Mouse (Mus musculus) limb, embryonic 14.5 days (tissue): ENCODE measurements at regions not wholly inside any gene's neighbourhood (a gene's known extent, or its start where the extent isn't known, plus 50 kb on each side); places are given as distances from the start of the nearest gene placed in this dataset.

ENCODE experiments used
- ATAC-seq: fragments of 200-750 bp; cut with Nextera tagmentation; 2 replicates; pipeline ENCODE4 v1.8.0; 2017; ENCODE audit warnings: low read depth, moderate number of reproducible peaks, moderate TSS enrichment; ENCODE audit not compliant: low FRiP score
- DNase-seq: peaks from one replicate; pipeline ENCODE4 v3.0.0-alpha.2; 2015; ENCODE audit warnings: low spot score
- H3K27ac ChIP-seq: fragments of 300-500 bp; sonication (generic); replicated peaks from 2 replicates; pipeline ENCODE4 v1.5.1; 2014; ENCODE audit warnings: low read depth, mild to moderate bottlenecking, low read length, moderate library complexity, mixed read lengths
- H3K27me3 ChIP-seq: fragments of 300-500 bp; sonication (generic); 2 replicates; pipeline ENCODE4 v1.6.1; 2014; ENCODE audit warnings: low read length, mixed read lengths; ENCODE audit not compliant: control insufficient read depth, insufficient read depth
- H3K36me3 ChIP-seq: fragments of 300-500 bp; sonication (generic); 2 replicates; pipeline ENCODE4 v1.6.1; 2014; ENCODE audit warnings: mild to moderate bottlenecking, low read length, moderate library complexity, mixed read lengths; ENCODE audit not compliant: control insufficient read depth, insufficient read depth
- H3K4me1 ChIP-seq: fragments of 300-500 bp; sonication (generic); 2 replicates; pipeline ENCODE4 v1.6.1; 2014; ENCODE audit warnings: antibody characterized with exemption, low read length, mixed read lengths; ENCODE audit not compliant: control insufficient read depth, insufficient read depth
- H3K4me2 ChIP-seq: fragments of 300-500 bp; sonication (generic); replicated peaks from 2 replicates; pipeline ENCODE4 v1.6.1; 2014; ENCODE audit warnings: low read depth, mild to moderate bottlenecking, low read length, moderate library complexity; ENCODE audit not compliant: severe bottlenecking
- H3K4me3 ChIP-seq: fragments of 300-500 bp; sonication (generic); replicated peaks from 2 replicates; pipeline ENCODE4 v1.5.1; 2014; ENCODE audit warnings: low read length
- H3K9ac ChIP-seq: fragments of 300-500 bp; sonication (generic); 2 replicates; pipeline ENCODE4 v1.6.1; 2014; ENCODE audit warnings: mild to moderate bottlenecking, low read depth, low read length, moderate library complexity; ENCODE audit not compliant: severe bottlenecking
- H3K9me3 ChIP-seq: fragments of 300-500 bp; sonication (generic); 2 replicates; pipeline ENCODE4 v1.6.1; 2016; ENCODE audit warnings: low read length; ENCODE audit not compliant: control insufficient read depth
- POLR2A ChIP-seq: fragments of 200-500 bp; IDR thresholded peaks from 2 replicates; pipeline ENCODE4 v1.8.0; 2012; ENCODE audit warnings: inconsistent platforms, mild to moderate bottlenecking, moderate library complexity, borderline replicate concordance; ENCODE audit not compliant: insufficient read depth, insufficient read length; ENCODE audit errors: extremely low read depth
- WGBS: fragments of 180-500 bp; shearing (Covaris S2); extraction: QIAGEN DNeasy Blood & Tissue Kit; methylation state at CpG from one replicate; pipeline ENCODE4 v1.1.7; 2014; 5-methylcytosine and 5-hydroxymethylcytosine counted together

DNA sequence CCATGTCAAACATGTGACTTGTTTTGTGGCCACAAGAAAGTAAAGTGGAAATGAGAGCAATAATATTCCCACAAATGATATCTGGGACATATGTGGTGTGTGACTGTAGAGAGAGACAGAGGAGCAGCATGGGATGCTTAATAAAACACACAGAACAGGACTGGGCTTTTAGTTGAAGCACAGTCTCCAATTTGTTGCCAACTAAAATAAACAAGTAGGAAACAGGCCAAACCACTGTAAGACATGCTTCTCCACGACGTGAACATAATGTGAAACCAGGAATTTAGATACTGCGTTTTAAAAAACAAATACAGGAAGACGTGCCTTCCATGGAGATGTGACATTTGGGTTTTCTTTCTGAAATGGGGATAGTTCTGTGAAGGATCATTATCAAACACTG, 317.2 kb downstream of the Rnls start:
- no peak for TF ChIP-seq POLR2A
- no peaks in the 10 kb centered on the region for H3K4me1 ChIP-seq
- 66% methylated on average over 4 of the region's 4 CpGs for WGBS

DNA sequence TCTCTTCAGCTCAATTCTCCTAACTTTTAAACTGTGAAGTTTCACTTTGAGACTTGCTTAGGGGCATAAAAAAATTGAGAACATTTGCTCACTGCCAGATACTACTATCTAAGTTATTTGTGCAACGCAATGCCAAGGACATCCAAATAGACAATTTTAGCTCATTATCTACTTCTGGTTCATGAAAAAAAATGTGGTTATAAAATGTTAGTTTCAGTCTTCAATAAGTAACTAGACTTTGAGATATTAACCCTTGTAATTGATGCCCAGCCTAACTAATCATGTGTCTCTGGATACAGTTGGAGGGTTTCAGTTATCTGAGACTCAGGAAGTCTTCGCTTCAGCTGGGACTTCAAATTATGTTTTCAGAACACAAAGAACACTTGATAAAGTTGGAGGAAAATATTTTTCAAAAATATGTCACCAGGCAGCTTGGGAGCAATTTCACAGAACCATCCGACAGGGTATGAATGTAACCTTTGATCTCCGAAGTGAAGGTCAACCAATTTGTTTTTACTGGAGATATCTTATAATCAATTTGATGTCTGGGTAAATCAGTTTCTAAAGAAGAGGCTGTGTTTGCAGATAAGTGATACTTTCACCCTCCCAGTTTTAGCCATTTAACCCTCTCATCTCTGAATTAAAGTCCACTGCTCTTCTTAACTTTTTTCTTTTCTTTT, 313.3 kb downstream of the Rnls start:
- H3K27ac ChIP-seq: no peak overlapping the region
- no peak for TF ChIP-seq POLR2A
- no peaks in the 10 kb centered on the region for H3K9me3 ChIP-seq
- no peak overlapping the region for H3K9ac ChIP-seq
- no peak overlapping the region for H3K4me2 ChIP-seq
- H3K4me1 ChIP-seq: peaks cover 4% of the 10 kb centered on the region; the same call in 1 of the 2 replicates
- no peak for DNase-seq
- H3K27me3 ChIP-seq: no peaks in the 10 kb centered on the region
- WGBS: 85% methylated on average over 4 of the region's 4 CpGs
- no peaks in the 10 kb centered on the region for H3K36me3 ChIP-seq
- no peak for ATAC-seq
- H3K4me3 ChIP-seq: no peak overlapping the region

More for the DNA sequence above, 317.2 kb downstream of the Rnls start:
- H3K4me2 ChIP-seq: no peak overlapping the region
- ATAC-seq (no peak), DNase-seq (no peak)
- H3K36me3 ChIP-seq: no peaks in the 10 kb centered on the region
- H3K27me3 ChIP-seq: no peaks in the 10 kb centered on the region
- no peaks in the 10 kb centered on the region for H3K9me3 ChIP-seq
- H3K9ac ChIP-seq: no peak overlapping the region
- H3K27ac ChIP-seq: no peak overlapping the region
- H3K4me3 ChIP-seq: no peak overlapping the region

DNA sequence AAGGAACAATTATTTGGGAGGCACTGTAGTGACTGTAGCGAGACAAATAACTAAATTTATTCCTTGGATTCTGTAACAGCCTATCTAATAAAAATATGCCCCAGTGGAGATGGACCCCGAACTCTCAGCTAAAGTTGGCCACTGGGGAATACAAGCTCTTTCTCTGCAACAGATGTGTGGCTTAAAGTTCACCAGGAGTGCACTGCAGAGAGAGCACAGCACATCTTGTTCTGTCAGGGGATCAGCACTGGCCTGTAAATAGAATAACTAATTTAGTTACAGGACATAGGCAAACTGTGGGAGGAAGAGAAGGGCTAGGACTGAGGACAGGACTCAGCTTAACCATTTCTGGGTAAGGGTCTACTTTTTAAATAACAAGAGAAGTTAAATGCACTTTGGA, 312.1 kb downstream of the Rnls start:
- no peak for ATAC-seq
- Histone ChIP-seq H3K4me2 (no peak overlapping the region), H3K27ac (no peak overlapping the region), H3K9ac (no peak overlapping the region), H3K4me3 (no peak overlapping the region), H3K9me3 (no peaks in the 10 kb centered on the region), H3K27me3 (no peaks in the 10 kb centered on the region), H3K4me1 (peaks cover 4% of the 10 kb centered on the region; the same call in 1 of the 2 replicates), H3K36me3 (no peaks in the 10 kb centered on the region)
- DNase-seq: no peak
- TF ChIP-seq POLR2A: no peak
- WGBS: 41% methylated on average over 2 of the region's 2 CpGs

DNA sequence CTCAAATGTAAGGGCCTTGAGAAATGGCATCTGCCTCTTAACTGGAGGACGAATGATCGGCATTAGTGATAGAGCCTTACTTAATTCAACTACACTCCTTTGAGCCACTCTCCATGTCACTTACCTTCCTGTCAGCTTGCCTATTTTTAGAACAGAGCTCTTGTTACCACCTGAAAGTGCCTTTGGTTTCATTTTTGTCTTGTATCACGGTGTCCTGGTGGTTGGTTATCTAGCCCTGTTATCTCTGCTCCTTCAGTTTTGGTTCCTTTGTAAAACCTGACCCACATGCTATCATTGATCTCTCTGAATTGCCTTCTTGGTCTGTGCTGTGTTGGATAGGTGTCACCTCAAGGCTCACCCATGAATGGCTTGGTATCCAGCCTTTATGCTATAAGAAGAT, 310.6 kb downstream of the Rnls start:
- H3K9me3 ChIP-seq: no peaks in the 10 kb centered on the region
- ATAC-seq (no peak), DNase-seq (no peak)
- H3K9ac ChIP-seq: no peak overlapping the region
- TF ChIP-seq POLR2A: no peak
- WGBS: 87% methylated on average over 3 of the region's 3 CpGs
- H3K4me2 ChIP-seq: no peak overlapping the region
- H3K27ac ChIP-seq: no peak overlapping the region
- no peaks in the 10 kb centered on the region for H3K36me3 ChIP-seq
- H3K27me3 ChIP-seq: no peaks in the 10 kb centered on the region
- H3K4me3 ChIP-seq: no peak overlapping the region
- peaks cover 4% of the 10 kb centered on the region; the same call in 1 of the 2 replicates for H3K4me1 ChIP-seq

- 44% methylated on average over 2 of the region's 2 CpGs for WGBS
- Histone ChIP-seq H3K9ac (no peak overlapping the region), H3K36me3 (no peaks in the 10 kb centered on the region)
These were observed 308.7 kb downstream of the Rnls start for GRCm38 (mm10) chr19:33083371-33083770.

More at GRCm38 (mm10) chr19:33083371-33083770, 308.7 kb downstream of the Rnls start:
- no peak for TF ChIP-seq POLR2A
- Histone ChIP-seq H3K27me3 (no peaks in the 10 kb centered on the region), H3K9me3 (no peaks in the 10 kb centered on the region), H3K4me3 (no peak overlapping the region), H3K27ac (no peak overlapping the region), H3K4me2 (no peak overlapping the region), H3K4me1 (peaks cover 4% of the 10 kb centered on the region; the same call in 1 of the 2 replicates)
- no peak for ATAC-seq
- DNase-seq: no peak
